Mouse (Mus musculus): Measurements from ENCODE around the gene Atp6v1fnb. TPM values are rescaled to one million over a fixed set of nuclear protein-coding genes. Genes with fewer than 3 reads are reported as not detected.

Gene Atp6v1fnb
- total RNA-seq, 1 experiment = 1.0 TPM

- no peak for DNase-seq (ENCODE audit: low read depth, low spot score)
- no peaks in the 10 kb centered on the region for H3K9me3 ChIP-seq (ENCODE audit: control insufficient read depth, insufficient read depth, low read depth, low read length)
- in situ Hi-C loops (cut with MboI; ENCODE audit: low sequenced_read_pairs in 2 of 2, unreplicated experiment in 2 of 2) = no loop called here
- no peak overlapping the region for H3K9ac ChIP-seq (ENCODE audit: insufficient read depth, low read depth, low read length, poor library complexity, severe bottlenecking)
- H3K27ac ChIP-seq (ENCODE audit: insufficient read depth, low read depth, low read length, poor library complexity, severe bottlenecking) = peak overlapping the region; percentile 0; the same call in 1 of the 2 replicates
- peaks cover 0 to 23% of the 10 kb centered on the region in 2 experiments; a peak in 2 of 4 replicates for H3K4me1 ChIP-seq (ENCODE audit: control insufficient read depth in 2 of 2, insufficient read depth in 2 of 2, low read length in 2 of 2, poor library complexity in 1 of 2)
- H3K36me3 ChIP-seq (ENCODE audit: control insufficient read depth, insufficient read depth, low read length, poor library complexity, severe bottlenecking) = no peaks in the 10 kb centered on the region; the same call in 1 of the 2 replicates
- TF ChIP-seq ZNF384 (IDR thresholded peaks at IDR 0.05; ENCODE audit: low read depth, low read length) (no peak), ZC3H11A (IDR thresholded peaks at IDR 0.05; ENCODE audit: borderline replicate concordance, low read depth, low read length) (no peak), MAFK (IDR thresholded peaks at IDR 0.05; ENCODE audit: insufficient read depth, low read depth, low read length) (no peak), HCFC1 (IDR thresholded peaks at IDR 0.05; ENCODE audit: borderline replicate concordance, insufficient read depth, low read length) (no peak), CHD2 (IDR thresholded peaks at IDR 0.05; ENCODE audit: low read depth, low read length) (no peak)
- H3K4me3 ChIP-seq (ENCODE audit: insufficient read depth in 1 of 2, low read depth in 1 of 2, low read length in 2 of 2, poor library complexity in 1 of 2, severe bottlenecking in 1 of 2) = no peak overlapping the region
These were observed 34.7 kb upstream of the Atp6v1fnb start for GRCm38 (mm10) chr6:29436461-29436934.

GRCm38 (mm10) chr6:29439251-29439650 lies 32.0 kb upstream of the Atp6v1fnb start:
- no peak overlapping the region for H3K27ac ChIP-seq (ENCODE audit: insufficient read depth, low read depth, low read length, poor library complexity, severe bottlenecking)
- TF ChIP-seq MAFK (IDR thresholded peaks at IDR 0.05; ENCODE audit: insufficient read depth, low read depth, low read length) (no peak), ZC3H11A (IDR thresholded peaks at IDR 0.05; ENCODE audit: borderline replicate concordance, low read depth, low read length) (no peak), ZNF384 (IDR thresholded peaks at IDR 0.05; ENCODE audit: low read depth, low read length) (no peak), HCFC1 (IDR thresholded peaks at IDR 0.05; ENCODE audit: borderline replicate concordance, insufficient read depth, low read length) (no peak), CHD2 (IDR thresholded peaks at IDR 0.05; ENCODE audit: low read depth, low read length) (no peak)
- peaks cover 0 to 19% of the 10 kb centered on the region in 2 experiments; a peak in 2 of 4 replicates for H3K4me1 ChIP-seq (ENCODE audit: control insufficient read depth in 2 of 2, insufficient read depth in 2 of 2, low read length in 2 of 2, poor library complexity in 1 of 2)
- no peak overlapping the region for H3K9ac ChIP-seq (ENCODE audit: insufficient read depth, low read depth, low read length, poor library complexity, severe bottlenecking)
- no peaks in the 10 kb centered on the region for H3K9me3 ChIP-seq (ENCODE audit: control insufficient read depth, insufficient read depth, low read depth, low read length)
- no peak for DNase-seq (ENCODE audit: low read depth, low spot score)
- no peak overlapping the region for H3K4me3 ChIP-seq (ENCODE audit: insufficient read depth in 1 of 2, low read depth in 1 of 2, low read length in 2 of 2, poor library complexity in 1 of 2, severe bottlenecking in 1 of 2)
- no peaks in the 10 kb centered on the region; the same call in 1 of the 2 replicates for H3K36me3 ChIP-seq (ENCODE audit: control insufficient read depth, insufficient read depth, low read length, poor library complexity, severe bottlenecking)
- in situ Hi-C loops (cut with MboI; ENCODE audit: low sequenced_read_pairs in 2 of 2, unreplicated experiment in 2 of 2) = no loop called here

- TF ChIP-seq HCFC1 (IDR thresholded peaks at IDR 0.05; ENCODE audit: borderline replicate concordance, insufficient read depth, low read length) = no peak
- no peak for TF ChIP-seq CHD2 (IDR thresholded peaks at IDR 0.05; ENCODE audit: low read depth, low read length)
- no peak for TF ChIP-seq MAFK (IDR thresholded peaks at IDR 0.05; ENCODE audit: insufficient read depth, low read depth, low read length)
- no peak for TF ChIP-seq ZC3H11A (IDR thresholded peaks at IDR 0.05; ENCODE audit: borderline replicate concordance, low read depth, low read length)
- no peak for TF ChIP-seq ZNF384 (IDR thresholded peaks at IDR 0.05; ENCODE audit: low read depth, low read length)
- Histone ChIP-seq H3K4me1 (ENCODE audit: control insufficient read depth in 2 of 2, insufficient read depth in 2 of 2, low read length in 2 of 2, poor library complexity in 1 of 2) (peaks cover 0 to 16% of the 10 kb centered on the region in 2 experiments; a peak in 2 of 4 replicates), H3K9ac (ENCODE audit: insufficient read depth, low read depth, low read length, poor library complexity, severe bottlenecking) (no peak overlapping the region), H3K9me3 (ENCODE audit: control insufficient read depth, insufficient read depth, low read depth, low read length) (no peaks in the 10 kb centered on the region), H3K27ac (ENCODE audit: insufficient read depth, low read depth, low read length, poor library complexity, severe bottlenecking) (no peak overlapping the region), H3K36me3 (ENCODE audit: control insufficient read depth, insufficient read depth, low read length, poor library complexity, severe bottlenecking) (no peaks in the 10 kb centered on the region; the same call in 1 of the 2 replicates), H3K4me3 (ENCODE audit: insufficient read depth in 1 of 2, low read depth in 1 of 2, low read length in 2 of 2, poor library complexity in 1 of 2, severe bottlenecking in 1 of 2) (no peak overlapping the region)
- no peak for DNase-seq (ENCODE audit: low read depth, low spot score)
- in situ Hi-C loops (cut with MboI; ENCODE audit: low sequenced_read_pairs in 2 of 2, unreplicated experiment in 2 of 2) = no loop called here
These were observed 31.4 kb upstream of the Atp6v1fnb start for GRCm38 (mm10) chr6:29439789-29440188.

DNA sequence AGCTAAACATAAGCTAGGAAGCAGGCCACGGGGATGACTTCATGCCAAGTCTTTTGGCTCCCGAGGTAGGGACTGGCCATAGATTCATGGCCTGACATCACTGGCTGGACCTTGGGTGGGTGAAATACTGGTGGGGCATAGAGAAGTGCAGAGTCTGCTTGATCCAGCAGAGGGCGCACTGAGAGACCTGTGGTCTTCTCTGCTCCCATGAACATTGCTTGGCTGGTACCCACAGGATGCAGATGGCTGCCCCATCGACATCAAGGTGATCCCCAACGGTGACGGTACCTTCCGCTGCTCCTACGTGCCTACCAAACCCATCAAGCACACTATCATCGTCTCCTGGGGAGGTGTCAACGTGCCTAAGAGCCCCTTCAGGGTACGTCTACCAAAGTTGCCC lies 26.5 kb upstream of the Atp6v1fnb start:
- DNase-seq (ENCODE audit: low read depth, low spot score) = peak; percentile 48
- Histone ChIP-seq H3K9ac (ENCODE audit: insufficient read depth, low read depth, low read length, poor library complexity, severe bottlenecking) (no peak overlapping the region), H3K4me3 (ENCODE audit: insufficient read depth in 1 of 2, low read depth in 1 of 2, low read length in 2 of 2, poor library complexity in 1 of 2, severe bottlenecking in 1 of 2) (no peak overlapping the region), H3K27ac (ENCODE audit: insufficient read depth, low read depth, low read length, poor library complexity, severe bottlenecking) (no peak overlapping the region), H3K4me1 (ENCODE audit: control insufficient read depth in 2 of 2, insufficient read depth in 2 of 2, low read length in 2 of 2, poor library complexity in 1 of 2) (peaks cover 0 to 3% of the 10 kb centered on the region in 2 experiments; a peak in 2 of 4 replicates), H3K9me3 (ENCODE audit: control insufficient read depth, insufficient read depth, low read depth, low read length) (no peaks in the 10 kb centered on the region), H3K36me3 (ENCODE audit: control insufficient read depth, insufficient read depth, low read length, poor library complexity, severe bottlenecking) (peaks cover 4% of the 10 kb centered on the region; the same call in 1 of the 2 replicates)
- no peak for TF ChIP-seq ZC3H11A (IDR thresholded peaks at IDR 0.05; ENCODE audit: borderline replicate concordance, low read depth, low read length)
- TF ChIP-seq HCFC1 (IDR thresholded peaks at IDR 0.05; ENCODE audit: borderline replicate concordance, insufficient read depth, low read length) = no peak
- no peak for TF ChIP-seq CHD2 (IDR thresholded peaks at IDR 0.05; ENCODE audit: low read depth, low read length)
- TF ChIP-seq ZNF384 (IDR thresholded peaks at IDR 0.05; ENCODE audit: low read depth, low read length) = no peak
- peak; percentile 5; the same call in 1 of the 2 replicates for TF ChIP-seq MAFK (IDR thresholded peaks at IDR 0.05; ENCODE audit: insufficient read depth, low read depth, low read length)
- in situ Hi-C loops (cut with MboI; ENCODE audit: low sequenced_read_pairs in 2 of 2, unreplicated experiment in 2 of 2) = no loop called here

All from ES-E14 (cell line).